Comparison of ENCODE assay signal across 15 mouse cellular contexts in the genomic region with DNA sequence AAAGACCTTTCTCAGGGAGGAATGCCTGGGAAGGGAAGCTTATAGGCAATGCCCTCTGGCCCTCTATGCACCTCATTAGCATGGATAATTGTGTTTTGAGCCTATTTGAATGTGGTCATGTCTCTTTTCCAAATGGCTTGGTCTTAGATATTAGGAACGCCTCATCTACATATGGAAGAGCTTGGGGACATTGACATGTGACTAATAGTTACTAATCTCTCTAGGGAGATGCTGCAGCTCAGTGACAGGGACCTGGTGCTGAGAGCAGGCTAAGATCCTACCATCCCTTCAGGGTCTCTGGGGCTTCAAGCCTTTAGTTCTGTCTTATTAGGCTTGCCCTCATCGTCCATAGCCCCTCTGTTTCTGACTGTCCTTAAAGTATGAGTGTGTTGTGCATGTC.
"Had no signal": no experiment of that assay in that cellular context is flagged by ENCODE, and none has a peak within 500 bp of the region (broad histone marks: within the 10 kb centered on the region; RNA-seq: fewer than 3 reads in every experiment).

No protein-coding gene starts in this region.

- H3K9me3 ChIP-seq: neural tube, embryonic 15.5 days; stomach, embryonic 15.5 days had no signal

- H3K4me3 ChIP-seq: neural tube, embryonic 15.5 days; stomach, embryonic 15.5 days had no signal

- DNase-seq: retina, postnatal 1 day; right cerebral cortex, adult 18-20 months; right cerebral cortex, postnatal 14 days; right cerebral cortex, postnatal 25 days; right cerebral cortex, postnatal 4 days; spleen, adult 18-20 months; thymus, adult 18-20 months; thymus, adult 2 months; thymus, postnatal 14 days; thymus, postnatal 25 days; thymus, postnatal 36 days; thymus, postnatal 4 days had no signal

- H3K27ac ChIP-seq: neural tube, embryonic 15.5 days; stomach, embryonic 15.5 days; stomach, postnatal 0 days had no signal

- H3K4me2 ChIP-seq: neural tube, embryonic 15.5 days; stomach, embryonic 15.5 days had no signal

- H3K36me3 ChIP-seq: neural tube, embryonic 15.5 days; stomach, embryonic 15.5 days had no signal

- H3K4me1 ChIP-seq: neural tube, embryonic 15.5 days; stomach, embryonic 15.5 days had no signal

- H3K27me3 ChIP-seq: neural tube, embryonic 15.5 days; stomach, embryonic 15.5 days had no signal

- H3K9ac ChIP-seq: neural tube, embryonic 15.5 days; stomach, embryonic 15.5 days had no signal
